Mouse (Mus musculus) intestine, embryonic 14.5 days (tissue): Measurements from ENCODE around the gene Lrig1. TPM values are rescaled to one million over a fixed set of nuclear protein-coding genes. Genes with fewer than 3 reads are reported as not detected.

Experiments used
- ATAC-seq: fragments of 200-750 bp; cut with Nextera tagmentation; replicated peaks from 2 replicates; pipeline ENCODE4 v1.8.0; 2017; ENCODE audit warnings: low read depth, moderate number of reproducible peaks, moderate TSS enrichment, moderate library complexity; ENCODE audit not compliant: low FRiP score, low TSS enrichment
- DNase-seq: peaks from one replicate; pipeline ENCODE4 v3.0.0-alpha.2; 2018; ENCODE audit warnings: low spot score
- H3K27ac ChIP-seq: fragments of 300-500 bp; sonication (generic); 2 replicates; pipeline ENCODE4 v1.5.1; 2014; ENCODE audit warnings: low read depth, mild to moderate bottlenecking, control low read depth
- H3K27me3 ChIP-seq: fragments of 300-500 bp; sonication (generic); replicated peaks from 2 replicates; pipeline ENCODE4 v1.6.1; 2014; ENCODE audit warnings: low read length, control low read depth; ENCODE audit not compliant: control insufficient read depth, insufficient read depth
- H3K36me3 ChIP-seq: fragments of 300-500 bp; sonication (generic); 2 replicates; pipeline ENCODE4 v1.6.1; 2014; ENCODE audit warnings: low read length, control low read depth; ENCODE audit not compliant: control insufficient read depth, insufficient read depth
- H3K4me1 ChIP-seq: fragments of 300-500 bp; sonication (generic); replicated peaks from 2 replicates; pipeline ENCODE4 v1.6.1; 2014; ENCODE audit warnings: low read length, control low read depth, mixed read lengths; ENCODE audit not compliant: control insufficient read depth, insufficient read depth
- H3K4me2 ChIP-seq: fragments of 300-500 bp; sonication (generic); 2 replicates; pipeline ENCODE4 v1.6.1; 2014; ENCODE audit warnings: low read length
- H3K4me3 ChIP-seq: fragments of 300-500 bp; sonication (generic); 2 replicates; pipeline ENCODE4 v1.5.1; 2014; ENCODE audit warnings: low read depth, low read length, control low read depth, mixed read lengths
- H3K9ac ChIP-seq: fragments of 300-500 bp; sonication (generic); 2 replicates; pipeline ENCODE4 v1.6.1; 2014; ENCODE audit warnings: mild to moderate bottlenecking, low read length
- H3K9me3 ChIP-seq: fragments of 300-500 bp; sonication (generic); 2 replicates; pipeline ENCODE4 v1.6.1; 2016; ENCODE audit warnings: low read length, control low read depth; ENCODE audit not compliant: control insufficient read depth
- WGBS: fragments of 180-500 bp; shearing (Covaris S2); extraction: QIAGEN DNeasy Blood & Tissue Kit; methylation state at CpG from one replicate; pipeline ENCODE4 v1.1.7; 2014; 5-methylcytosine and 5-hydroxymethylcytosine counted together
- polyA plus RNA-seq: library from polyadenylated mRNA; unstranded; fragments of >200 nt; fragmentation: Nextera tagmentation; extraction: Ambion mirVana; gene quantifications from 2 replicates; pipeline ENCODE4 v1.2.1, GENCODE M21; 2014

Lrig1 gene
- polyA plus RNA-seq, 1 experiment from 2014 or later, result 32.8 TPM

DNA sequence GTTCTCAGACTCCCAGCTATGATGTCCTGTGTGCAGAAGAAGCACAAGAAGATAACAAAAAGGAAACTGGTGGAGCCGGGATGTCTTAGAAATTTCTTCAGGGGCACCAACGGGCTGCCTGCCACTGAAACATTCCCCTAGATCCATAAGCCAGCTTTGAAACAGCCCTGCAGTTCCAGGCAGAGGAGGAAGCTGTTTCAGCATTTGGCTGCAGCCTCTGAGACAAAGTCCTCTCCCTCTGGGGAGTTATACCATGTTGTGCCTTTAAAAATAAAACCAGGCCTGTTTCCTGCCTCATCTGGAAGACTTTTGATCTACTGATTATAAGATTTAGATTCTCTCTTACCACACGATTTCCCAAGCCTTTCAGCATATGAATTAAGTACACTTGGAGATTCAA, 55.3 kb downstream of the Lrig1 start:
- Histone ChIP-seq H3K36me3 (peaks cover 4% of the 10 kb centered on the region; the same call in 1 of the 2 replicates), H3K4me3 (no peak overlapping the region), H3K27ac (no peak overlapping the region), H3K4me2 (no peak overlapping the region), H3K9me3 (no peaks in the 10 kb centered on the region), H3K9ac (no peak overlapping the region), H3K4me1 (peaks cover 41% of the 10 kb centered on the region), H3K27me3 (no peaks in the 10 kb centered on the region)
- no peak for ATAC-seq
- 73% methylated on average over 3 of the region's 3 CpGs for WGBS
- no peak for DNase-seq

DNA sequence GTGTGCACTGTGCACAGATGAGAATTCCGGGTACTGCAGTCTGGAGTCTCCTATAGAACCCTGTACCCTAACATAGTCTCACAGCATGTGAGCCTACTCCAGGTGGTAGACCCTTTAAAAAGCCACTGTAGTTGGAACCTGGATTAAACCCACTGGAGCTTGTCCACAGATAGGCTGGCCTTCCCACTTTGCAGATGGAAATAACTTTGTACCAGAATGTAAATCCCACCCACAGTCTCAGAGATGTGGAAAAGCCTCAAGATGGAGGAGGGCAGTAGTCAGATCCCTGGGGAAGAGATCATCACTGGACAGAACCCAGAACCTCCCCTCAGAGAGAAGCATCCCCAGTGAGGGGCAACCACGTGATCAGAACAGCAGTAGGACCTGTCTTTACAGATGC, 56.0 kb downstream of the Lrig1 start:
- no peaks in the 10 kb centered on the region for H3K9me3 ChIP-seq
- peaks cover 4% of the 10 kb centered on the region; the same call in 1 of the 2 replicates for H3K36me3 ChIP-seq
- H3K9ac ChIP-seq, result no peak overlapping the region
- ATAC-seq, result no peak
- no peak overlapping the region for H3K27ac ChIP-seq
- no peaks in the 10 kb centered on the region for H3K27me3 ChIP-seq
- no peak for DNase-seq
- H3K4me2 ChIP-seq, result no peak overlapping the region
- H3K4me3 ChIP-seq, result no peak overlapping the region
- H3K4me1 ChIP-seq, result peaks cover 38% of the 10 kb centered on the region
- WGBS, result 83% methylated on average over 2 of the region's 2 CpGs

DNA sequence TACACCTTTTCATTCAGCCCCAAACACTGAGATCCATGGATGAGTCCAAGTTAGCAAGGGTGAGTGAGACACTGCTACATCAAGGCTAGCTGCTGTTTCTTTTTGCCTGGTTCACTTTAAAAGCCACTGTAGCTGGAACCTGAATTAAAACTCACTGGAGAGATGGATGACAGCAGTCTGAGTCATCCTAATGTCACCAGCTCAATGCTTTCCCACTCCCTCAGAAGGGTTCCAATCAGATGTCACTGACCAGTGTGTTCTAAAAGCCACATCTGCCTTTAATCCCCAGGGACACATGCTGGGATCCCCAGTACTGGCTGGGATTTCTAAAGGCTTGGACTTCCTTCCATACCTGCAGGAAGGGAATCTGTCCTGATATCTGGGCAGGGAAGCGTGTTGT, 57.9 kb downstream of the Lrig1 start:
- Histone ChIP-seq H3K27ac (no peak overlapping the region), H3K9ac (no peak overlapping the region)
- ATAC-seq, result no peak

DNA sequence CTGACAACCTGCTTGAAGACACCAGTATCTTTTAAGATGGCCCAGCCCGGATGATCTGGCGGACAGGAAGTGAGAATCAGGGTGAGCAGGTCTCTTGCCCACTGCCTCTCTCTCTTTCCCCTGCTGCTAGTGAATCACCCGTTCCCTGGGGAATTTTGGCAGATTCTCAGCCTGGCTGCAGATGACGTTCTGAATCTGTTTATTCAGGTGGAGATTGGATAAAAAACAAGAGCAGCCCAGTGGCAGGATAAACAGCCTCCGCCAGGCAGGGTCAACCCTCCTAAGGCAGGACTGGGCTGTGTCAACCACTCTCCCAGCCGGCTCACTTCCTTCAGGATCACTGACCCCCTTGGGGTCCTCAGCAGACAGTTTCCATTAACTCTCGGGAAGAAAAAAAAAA, 59.7 kb downstream of the Lrig1 start:
- ATAC-seq (no peak), DNase-seq (no peak)
- WGBS, result 27% methylated on average over 7 of the region's 7 CpGs

More for the DNA sequence above, 57.9 kb downstream of the Lrig1 start:
- Histone ChIP-seq H3K4me2 (no peak overlapping the region), H3K27me3 (no peaks in the 10 kb centered on the region), H3K36me3 (no peaks in the 10 kb centered on the region; the same call in 1 of the 2 replicates), H3K9me3 (no peaks in the 10 kb centered on the region), H3K4me3 (no peak overlapping the region), H3K4me1 (peaks cover 29% of the 10 kb centered on the region)
- WGBS, result 96% methylated on average over 1 of the region's 1 CpGs
- no peak for DNase-seq

DNA sequence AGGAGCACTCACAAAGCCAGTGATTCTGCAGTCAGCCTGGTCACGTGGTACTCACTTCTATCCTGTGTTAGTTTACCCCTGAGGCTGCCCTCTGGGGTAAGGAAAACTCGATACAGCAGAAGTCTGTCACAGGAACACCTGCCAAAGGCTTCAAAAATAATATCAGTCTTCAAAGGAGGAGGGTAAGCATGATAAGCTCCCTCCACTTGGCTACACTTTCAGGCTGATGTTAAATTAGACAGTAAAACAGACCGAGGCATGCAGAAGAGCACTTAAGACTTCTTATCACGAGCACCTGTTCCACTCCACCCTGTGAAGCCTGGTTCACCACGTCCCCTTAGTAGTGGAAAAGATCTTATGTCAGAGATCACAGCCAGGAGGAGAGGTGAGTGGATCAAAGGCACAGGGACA, 62.9 kb downstream of the Lrig1 start:
- Histone ChIP-seq H3K4me1 (peaks cover 26% of the 10 kb centered on the region), H3K4me2 (no peak overlapping the region), H3K27ac (no peak overlapping the region), H3K27me3 (no peaks in the 10 kb centered on the region), H3K4me3 (no peak overlapping the region), H3K9ac (no peak overlapping the region), H3K36me3 (no peaks in the 10 kb centered on the region), H3K9me3 (no peaks in the 10 kb centered on the region)
- no peak for ATAC-seq
- 53% methylated on average over 5 of the region's 5 CpGs for WGBS
- DNase-seq, result no peak

More for the DNA sequence above, 59.7 kb downstream of the Lrig1 start:
- H3K4me3 ChIP-seq, result no peak overlapping the region
- peaks cover 21% of the 10 kb centered on the region for H3K4me1 ChIP-seq
- no peak overlapping the region for H3K4me2 ChIP-seq
- no peak overlapping the region for H3K9ac ChIP-seq
- H3K27ac ChIP-seq, result 0 out of 2 replicates have a peak overlapping the region, but pooled peaks have one; percentile 5
- H3K27me3 ChIP-seq, result no peaks in the 10 kb centered on the region
- no peaks in the 10 kb centered on the region; the same call in 1 of the 2 replicates for H3K36me3 ChIP-seq
- H3K9me3 ChIP-seq, result no peaks in the 10 kb centered on the region

DNA sequence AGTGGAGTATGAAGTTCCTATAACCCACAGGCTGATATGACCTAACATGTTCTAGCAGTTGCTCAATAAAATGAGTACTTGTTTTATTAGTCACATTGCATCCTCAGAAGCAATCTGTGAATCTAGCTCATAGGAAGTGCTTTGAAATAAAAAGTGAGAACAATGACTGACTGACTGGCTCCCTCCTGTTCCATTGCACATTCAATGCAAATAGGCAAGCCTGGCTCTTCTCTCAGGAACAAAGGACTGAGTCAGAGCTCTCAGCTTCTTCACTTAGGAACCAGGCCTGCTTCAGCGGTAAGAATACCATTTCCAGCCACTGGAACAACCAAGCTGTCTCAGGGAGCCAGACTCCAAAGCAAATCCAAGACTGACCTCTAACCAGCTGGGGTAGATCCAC, 64.6 kb downstream of the Lrig1 start:
- no peak overlapping the region for H3K4me2 ChIP-seq
- WGBS, result 68% methylated on average over 1 of the region's 1 CpGs
- peaks cover 33% of the 10 kb centered on the region for H3K4me1 ChIP-seq
- H3K27ac ChIP-seq, result no peak overlapping the region
- no peaks in the 10 kb centered on the region for H3K9me3 ChIP-seq
- DNase-seq, result no peak
- no peak for ATAC-seq
- H3K27me3 ChIP-seq, result no peaks in the 10 kb centered on the region
- H3K36me3 ChIP-seq, result no peaks in the 10 kb centered on the region
- no peak overlapping the region for H3K9ac ChIP-seq
- H3K4me3 ChIP-seq, result no peak overlapping the region

DNA sequence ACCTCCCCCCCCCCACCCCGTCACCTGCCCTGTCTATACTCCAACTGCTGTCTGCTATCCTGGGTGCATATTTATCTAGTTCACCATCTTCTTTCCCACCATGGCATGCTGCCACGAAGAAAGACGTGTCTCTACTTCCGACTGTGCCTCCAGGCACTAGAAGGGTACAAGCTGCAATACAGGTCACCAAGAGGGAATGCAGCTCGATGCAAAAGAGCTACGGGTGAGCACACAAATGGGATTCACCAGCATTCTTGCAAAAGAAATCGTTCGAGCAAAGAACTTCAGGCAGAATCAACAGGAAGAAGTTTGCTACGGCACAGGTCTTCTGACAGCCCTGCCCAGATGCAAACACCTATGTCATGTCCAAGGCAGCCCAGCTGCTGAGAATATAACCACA, 65.2 kb downstream of the Lrig1 start:
- Histone ChIP-seq H3K4me1 (peaks cover 33% of the 10 kb centered on the region), H3K27ac (no peak overlapping the region), H3K36me3 (no peaks in the 10 kb centered on the region), H3K4me3 (no peak overlapping the region), H3K9me3 (no peaks in the 10 kb centered on the region), H3K27me3 (no peaks in the 10 kb centered on the region), H3K4me2 (no peak overlapping the region), H3K9ac (no peak overlapping the region)
- DNase-seq (no peak), ATAC-seq (no peak)
- 73% methylated on average over 9 of the region's 9 CpGs for WGBS

DNA sequence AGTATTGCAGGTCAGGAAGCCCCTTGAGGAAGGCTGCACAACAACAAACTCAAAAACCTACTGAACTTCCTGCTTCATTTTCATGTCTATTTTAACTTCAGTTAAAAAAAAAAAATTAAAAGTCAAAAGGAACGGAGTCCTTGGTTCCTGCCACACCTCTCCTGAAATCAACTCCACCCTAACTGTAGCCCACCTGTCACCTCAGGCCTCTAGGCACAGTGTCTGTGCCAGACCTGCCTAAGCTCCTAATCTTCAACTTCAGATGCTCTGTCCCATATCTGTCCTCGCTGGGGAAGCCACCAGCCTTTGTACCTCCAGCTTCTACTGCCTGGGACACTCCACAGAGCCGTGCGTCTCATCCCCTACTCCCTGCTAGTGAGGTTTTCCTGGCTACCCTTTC, 65.7 kb downstream of the Lrig1 start:
- 87% methylated on average over 4 of the region's 4 CpGs for WGBS
- no peaks in the 10 kb centered on the region for H3K27me3 ChIP-seq
- no peak overlapping the region for H3K4me2 ChIP-seq
- no peak overlapping the region for H3K4me3 ChIP-seq
- no peak overlapping the region for H3K27ac ChIP-seq
- ATAC-seq (no peak), DNase-seq (no peak)
- peaks cover 32% of the 10 kb centered on the region for H3K4me1 ChIP-seq
- no peaks in the 10 kb centered on the region for H3K9me3 ChIP-seq
- no peak overlapping the region for H3K9ac ChIP-seq
- H3K36me3 ChIP-seq, result 0 out of 2 replicates have a peak, but pooled peaks cover under 1% of the 10 kb centered on the region

DNA sequence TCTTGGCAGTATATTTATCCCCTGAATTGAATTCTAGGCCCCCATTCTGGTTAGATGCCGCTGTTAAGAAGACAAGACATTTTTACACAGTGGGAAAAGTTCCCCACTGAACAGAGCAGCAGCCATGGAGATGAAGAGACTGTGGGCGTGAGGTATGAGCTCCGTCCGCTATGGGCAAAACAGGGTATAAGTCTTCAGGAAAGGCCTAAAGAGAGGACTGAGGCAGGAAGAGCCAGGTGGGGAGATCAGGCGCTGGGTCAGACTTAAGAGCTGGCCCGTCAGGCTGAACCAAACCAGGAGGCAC, 68.2 kb downstream of the Lrig1 start:
- H3K27me3 ChIP-seq, result no peaks in the 10 kb centered on the region

More for the DNA sequence above, 68.2 kb downstream of the Lrig1 start:
- H3K9me3 ChIP-seq, result no peaks in the 10 kb centered on the region
- H3K27ac ChIP-seq, result no peak overlapping the region
- no peak overlapping the region for H3K4me2 ChIP-seq
- no peak overlapping the region for H3K9ac ChIP-seq
- peaks cover 27% of the 10 kb centered on the region for H3K4me1 ChIP-seq
- ATAC-seq, result no peak
- no peak overlapping the region for H3K4me3 ChIP-seq
- peaks cover 18% of the 10 kb centered on the region for H3K36me3 ChIP-seq
- DNase-seq, result no peak
- 79% methylated on average over 6 of the region's 6 CpGs for WGBS
